Mouse (Mus musculus) spleen, postnatal 10 days (tissue): Measurements from ENCODE around the gene Nudt6.

Source experiments
- DNase-seq, 2 experiments: peaks; one replicate each; pipeline ENCODE4 v3.0.0; 2021 to 2022; ENCODE audit warnings: low spot score in 2 of 2

Gene Nudt6

GRCm38 (mm10) chr3:37383096-37383765, 36.8 kb downstream of the Nudt6 start:
- DNase-seq: no peak

GRCm38 (mm10) chr3:37381457-37381856, 38.6 kb downstream of the Nudt6 start:
- no peak for DNase-seq

GRCm38 (mm10) chr3:37379930-37380881, 39.8 kb downstream of the Nudt6 start:
- no peak for DNase-seq

GRCm38 (mm10) chr3:37379201-37379600, 40.8 kb downstream of the Nudt6 start:
- peak in 1 of 2 experiments; percentile 29 for DNase-seq

- no peak for DNase-seq
Measured at GRCm38 (mm10) chr3:37378412-37378811, 41.6 kb downstream of the Nudt6 start.

- no peak for DNase-seq
Measured at GRCm38 (mm10) chr3:37377926-37378325, 42.1 kb downstream of the Nudt6 start.

GRCm38 (mm10) chr3:37373712-37374111, 46.3 kb downstream of the Nudt6 start:
- no peak for DNase-seq

- no peak for DNase-seq
Measured at GRCm38 (mm10) chr3:37370407-37370806, 49.6 kb downstream of the Nudt6 start.

- DNase-seq: no peak
Measured at GRCm38 (mm10) chr3:37366381-37367053, 53.5 kb downstream of the Nudt6 start.

- DNase-seq: no peak
Measured at GRCm38 (mm10) chr3:37365976-37366375, 54.0 kb downstream of the Nudt6 start.

GRCm38 (mm10) chr3:37365144-37365543, 54.9 kb downstream of the Nudt6 start:
- DNase-seq: no peak

GRCm38 (mm10) chr3:37360729-37361128, 59.3 kb downstream of the Nudt6 start:
- no peak for DNase-seq
